Mouse (Mus musculus) midbrain, postnatal 0 days (tissue): Measurements from ENCODE around the gene Hspbp1. TPM values are rescaled to one million over a fixed set of nuclear protein-coding genes. Genes with fewer than 3 reads are reported as not detected.

Experiments used
- ATAC-seq: fragments of 200-750 bp; cut with Nextera tagmentation; 2 replicates; pipeline ENCODE4 v1.8.0; 2017; ENCODE audit warnings: moderate number of reproducible peaks, mild to moderate bottlenecking, moderate TSS enrichment, moderate library complexity; ENCODE audit not compliant: low FRiP score
- DNase-seq: peaks from one replicate; pipeline ENCODE4 v3.0.0-alpha.2; 2015; ENCODE audit warnings: low spot score
- H3K27ac ChIP-seq: fragments of 300-500 bp; sonication (generic); 2 replicates; pipeline ENCODE4 v1.5.1; 2014; ENCODE audit warnings: low read depth, mild to moderate bottlenecking, low read length, mixed read lengths
- H3K27me3 ChIP-seq: fragments of 300-500 bp; sonication (generic); 2 replicates; pipeline ENCODE4 v1.6.1; 2014; ENCODE audit warnings: low read length, control low read depth, mixed read lengths; ENCODE audit not compliant: insufficient read depth
- H3K36me3 ChIP-seq: fragments of 300-500 bp; sonication (generic); 2 replicates; pipeline ENCODE4 v1.6.1; 2014; ENCODE audit warnings: low read length, control low read depth, mixed read lengths; ENCODE audit not compliant: insufficient read depth
- H3K4me1 ChIP-seq: fragments of 300-500 bp; sonication (generic); 2 replicates; pipeline ENCODE4 v1.6.1; 2014; ENCODE audit warnings: mild to moderate bottlenecking, control low read depth, antibody characterized with exemption, low read length, mixed read lengths; ENCODE audit not compliant: insufficient read depth
- H3K4me2 ChIP-seq: fragments of 300-500 bp; sonication (generic); 2 replicates; pipeline ENCODE4 v1.6.1; 2014; ENCODE audit warnings: low read depth, mild to moderate bottlenecking, low read length, mixed read lengths; ENCODE audit not compliant: poor library complexity, severe bottlenecking
- H3K4me3 ChIP-seq: fragments of 300-500 bp; sonication (generic); 2 replicates; pipeline ENCODE4 v1.5.1; 2014; ENCODE audit warnings: low read depth, mild to moderate bottlenecking, low read length, moderate library complexity
- H3K9ac ChIP-seq: fragments of 300-500 bp; sonication (generic); replicated peaks from 2 replicates; pipeline ENCODE4 v1.6.1; 2014; ENCODE audit warnings: mild to moderate bottlenecking, low read length, moderate library complexity, mixed read lengths; ENCODE audit not compliant: poor library complexity, severe bottlenecking
- H3K9me3 ChIP-seq: fragments of 300-500 bp; sonication (generic); 2 replicates; pipeline ENCODE4 v1.6.1; 2016; ENCODE audit warnings: low read length, control low read depth
- CTCF ChIP-seq: IDR thresholded peaks from 2 replicates; pipeline ENCODE4 v1.5.1; 2016; ENCODE audit warnings: antibody characterized with exemption, mild to moderate bottlenecking
- WGBS: fragments of 180-500 bp; shearing (Covaris S2); extraction: QIAGEN DNeasy Blood & Tissue Kit; methylation state at CpG from one replicate; pipeline ENCODE4 v1.1.7; 2014; 5-methylcytosine and 5-hydroxymethylcytosine counted together
- polyA plus RNA-seq: library from polyadenylated mRNA; unstranded; fragments of >200 nt; fragmentation: Nextera tagmentation; extraction: Ambion mirVana; gene quantifications from 2 replicates; pipeline ENCODE4 v1.2.1, GENCODE M21; 2015
- total RNA-seq: library from RNA; depleted of rRNA; stranded (reverse); fragments of >200 nt; gene quantifications from 2 replicates; pipeline ENCODE4 v1.2.3, GENCODE M21; 2014

Hspbp1 gene
- total and polyA plus RNA-seq, 2 experiments from 2014 or later: 193 to 247 TPM

DNA sequence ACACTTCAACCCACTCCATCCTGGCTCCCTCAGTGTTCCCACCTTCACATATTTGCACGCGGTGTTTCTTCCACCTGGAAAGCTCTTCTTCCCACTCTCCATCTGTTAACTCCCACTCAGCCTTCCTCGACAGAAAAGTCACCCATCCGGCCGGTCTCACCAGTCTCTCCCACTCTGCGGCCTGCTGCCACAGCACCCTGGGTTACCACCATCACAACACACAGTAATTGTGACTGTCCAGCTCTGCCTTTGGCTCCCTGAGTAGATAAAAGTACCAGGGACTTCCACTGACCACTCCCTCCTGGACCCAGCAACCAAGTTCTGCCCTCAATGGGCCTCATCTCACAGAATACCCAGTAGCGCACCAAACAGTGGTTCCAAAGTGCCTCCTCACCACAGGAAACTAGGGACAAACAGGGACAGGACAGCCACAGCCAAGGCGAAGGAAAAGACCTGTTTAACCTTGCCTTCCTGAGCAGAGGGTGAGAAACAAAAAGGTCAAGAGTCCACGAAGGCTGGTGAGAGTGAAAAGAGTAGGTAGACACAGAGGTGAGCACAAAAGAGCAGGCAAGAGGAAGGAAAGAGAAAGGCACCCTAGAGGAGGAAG is 27.2 kb downstream of the Hspbp1 start:
- DNase-seq (no peak), ATAC-seq (no peak)
- peak overlapping the region; percentile 69 for H3K4me2 ChIP-seq
- H3K9me3 ChIP-seq: no peaks in the 10 kb centered on the region
- H3K27ac ChIP-seq: no peak overlapping the region
- H3K4me3 ChIP-seq: peak overlapping the region; percentile 86
- H3K4me1 ChIP-seq: peaks cover 19% of the 10 kb centered on the region
- H3K36me3 ChIP-seq: peaks cover 8% of the 10 kb centered on the region; the same call in 1 of the 2 replicates
- 57% methylated on average over 9 of the region's 9 CpGs for WGBS
- no peak for TF ChIP-seq CTCF
- peak overlapping the region; percentile 88 for H3K9ac ChIP-seq
- no peaks in the 10 kb centered on the region for H3K27me3 ChIP-seq

DNA sequence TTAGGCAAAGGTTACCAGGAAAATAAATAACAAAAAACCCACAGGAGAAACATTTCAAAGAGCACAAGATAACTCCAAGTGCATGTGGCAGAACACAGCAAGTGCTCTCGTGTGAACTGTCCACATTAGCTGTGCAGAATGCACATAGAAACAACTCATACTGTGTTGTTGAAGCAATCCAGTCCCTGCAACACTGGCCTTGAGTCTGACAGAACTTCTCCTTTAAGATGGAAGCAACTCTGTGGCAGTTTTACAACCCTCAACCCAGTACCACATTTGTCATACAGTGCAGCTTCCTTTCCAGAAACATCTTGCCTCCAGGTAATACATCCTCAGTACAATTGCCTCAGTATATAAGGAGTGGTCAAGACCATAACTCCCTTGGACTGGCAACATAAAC is 28.1 kb downstream of the Hspbp1 start:
- Histone ChIP-seq H3K9ac (peak overlapping the region; percentile 88; the same call in 1 of the 2 replicates), H3K36me3 (peaks cover 7% of the 10 kb centered on the region; the same call in 1 of the 2 replicates), H3K4me3 (0 out of 2 replicates have a peak overlapping the region, but pooled peaks have one; percentile 7), H3K27me3 (no peaks in the 10 kb centered on the region), H3K4me1 (peaks cover 19% of the 10 kb centered on the region), H3K9me3 (no peaks in the 10 kb centered on the region), H3K27ac (no peak overlapping the region), H3K4me2 (peak overlapping the region; percentile 69)
- DNase-seq: no peak
- no peak for ATAC-seq
- 62% methylated on average over 1 of the region's 1 CpGs for WGBS
- TF ChIP-seq CTCF: no peak

- H3K4me2 ChIP-seq: no peak overlapping the region
- no peaks in the 10 kb centered on the region for H3K27me3 ChIP-seq
- TF ChIP-seq CTCF: no peak
- no peak overlapping the region for H3K27ac ChIP-seq
- WGBS: 78% methylated on average over 1 of the region's 1 CpGs
- peaks cover 19% of the 10 kb centered on the region for H3K4me1 ChIP-seq
- DNase-seq (no peak), ATAC-seq (no peak)
- H3K4me3 ChIP-seq: no peak overlapping the region
- H3K9ac ChIP-seq: no peak overlapping the region
- peaks cover 11% of the 10 kb centered on the region; the same call in 1 of the 2 replicates for H3K36me3 ChIP-seq
- H3K9me3 ChIP-seq: no peaks in the 10 kb centered on the region
These were observed 29.0 kb downstream of the Hspbp1 start for GRCm38 (mm10) chr7:4655916-4656315.

DNA sequence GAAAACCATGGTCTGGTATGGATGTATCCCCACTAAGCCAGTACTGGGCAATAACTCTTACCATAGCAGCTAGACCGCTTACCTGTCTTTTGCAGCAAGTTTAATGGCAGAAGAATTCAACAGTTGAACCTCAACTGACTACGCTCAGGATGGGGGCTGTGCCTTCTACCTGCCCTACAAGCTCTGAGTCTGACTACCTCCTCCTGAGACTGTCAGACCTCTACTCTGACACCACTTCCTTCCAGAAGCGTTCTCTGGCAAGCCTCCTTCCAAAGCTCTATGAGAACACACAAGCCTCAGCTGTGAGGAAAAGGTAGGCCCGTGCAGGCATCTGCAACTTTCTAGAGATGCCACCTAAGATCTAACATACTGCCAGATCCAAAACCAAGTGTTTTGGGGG is 29.5 kb downstream of the Hspbp1 start:
- WGBS: 85% methylated on average over 4 of the region's 4 CpGs
- ATAC-seq: no peak

DNA sequence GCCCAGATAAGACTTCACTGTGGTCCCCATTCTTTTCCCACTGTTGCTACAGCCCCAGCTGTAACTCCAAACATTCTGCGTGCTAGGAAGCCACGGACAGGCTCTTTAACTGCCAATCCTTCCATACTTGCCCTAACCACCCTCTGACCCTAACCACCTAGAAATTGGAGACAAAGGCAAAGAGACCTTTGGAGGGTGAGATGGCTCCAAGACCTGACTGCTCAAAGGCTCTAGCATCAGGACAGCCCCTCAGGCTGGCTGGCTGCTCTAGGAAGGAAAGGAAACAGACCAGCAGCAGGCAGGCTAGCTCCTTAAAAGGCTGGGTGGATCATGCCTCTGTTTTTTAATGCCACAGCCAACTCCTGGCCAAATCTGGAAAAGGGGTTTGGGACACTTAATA is 30.6 kb downstream of the Hspbp1 start:
- no peak for TF ChIP-seq CTCF
- Histone ChIP-seq H3K27me3 (no peaks in the 10 kb centered on the region), H3K36me3 (peaks cover 11% of the 10 kb centered on the region; the same call in 1 of the 2 replicates), H3K4me1 (peaks cover 15% of the 10 kb centered on the region), H3K4me3 (no peak overlapping the region), H3K9ac (0 out of 2 replicates have a peak overlapping the region, but pooled peaks have one; percentile 9), H3K4me2 (no peak overlapping the region; the same call in 1 of the 2 replicates), H3K9me3 (no peaks in the 10 kb centered on the region), H3K27ac (no peak overlapping the region)
- DNase-seq (no peak), ATAC-seq (no peak)
- WGBS: 94% methylated on average over 2 of the region's 2 CpGs

More for the DNA sequence above, 29.5 kb downstream of the Hspbp1 start:
- H3K27me3 ChIP-seq: no peaks in the 10 kb centered on the region
- no peaks in the 10 kb centered on the region for H3K9me3 ChIP-seq
- H3K36me3 ChIP-seq: peaks cover 11% of the 10 kb centered on the region; the same call in 1 of the 2 replicates
- no peak overlapping the region for H3K4me3 ChIP-seq
- no peak for TF ChIP-seq CTCF
- H3K4me1 ChIP-seq: peaks cover 19% of the 10 kb centered on the region
- H3K27ac ChIP-seq: no peak overlapping the region
- no peak overlapping the region for H3K4me2 ChIP-seq
- no peak for DNase-seq
- no peak overlapping the region for H3K9ac ChIP-seq

DNA sequence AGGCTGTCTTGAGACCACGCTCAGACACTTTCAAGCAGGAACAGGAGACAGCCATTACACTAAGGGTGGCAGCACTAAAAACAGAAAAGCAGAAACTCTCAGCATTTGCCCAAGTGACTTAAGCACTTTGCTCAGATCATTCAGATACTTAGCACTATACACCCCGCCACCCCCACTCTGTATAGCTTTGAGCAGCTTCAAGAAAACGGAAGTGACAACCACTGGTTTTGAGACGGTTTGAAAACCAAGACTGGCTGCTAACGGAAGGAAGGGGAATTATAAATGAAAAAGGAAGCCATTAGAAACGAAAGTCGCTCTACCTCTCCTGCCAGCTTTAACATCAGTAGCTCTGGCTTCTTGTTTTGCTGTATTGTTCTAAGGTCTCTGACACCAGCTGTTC is 31.1 kb downstream of the Hspbp1 start:
- H3K4me1 ChIP-seq: peaks cover 15% of the 10 kb centered on the region
- 78% methylated on average over 7 of the region's 7 CpGs for WGBS
- H3K9me3 ChIP-seq: no peaks in the 10 kb centered on the region
- no peak overlapping the region for H3K4me3 ChIP-seq
- H3K9ac ChIP-seq: no peak overlapping the region
- H3K36me3 ChIP-seq: peaks cover 11% of the 10 kb centered on the region; the same call in 1 of the 2 replicates
- no peak for ATAC-seq
- no peak for TF ChIP-seq CTCF
- H3K27ac ChIP-seq: no peak overlapping the region
- H3K27me3 ChIP-seq: no peaks in the 10 kb centered on the region
- H3K4me2 ChIP-seq: no peak overlapping the region
- DNase-seq: no peak
